Mouse (Mus musculus) heart, postnatal 0 days (tissue): Measurements from ENCODE around the gene Tspan1. TPM values are rescaled to one million over a fixed set of nuclear protein-coding genes. Genes with fewer than 3 reads are reported as not detected.

Experiments
- ATAC-seq: fragments of 200-750 bp; cut with Nextera tagmentation; 2 replicates; pipeline ENCODE4 v1.8.0; 2017; ENCODE audit warnings: low read depth, moderate number of reproducible peaks, moderate library complexity; ENCODE audit not compliant: insufficient read depth
- DNase-seq: peaks from one replicate; pipeline ENCODE4 v3.0.0-alpha.2; 2016; ENCODE audit warnings: low spot score
- H3K27ac ChIP-seq: fragments of 300-500 bp; sonication (generic); 2 replicates; pipeline ENCODE4 v1.5.1; 2014; ENCODE audit warnings: low read depth, mild to moderate bottlenecking
- H3K27me3 ChIP-seq: fragments of 300-500 bp; sonication (generic); 2 replicates; pipeline ENCODE4 v1.6.1; 2014; ENCODE audit warnings: low read length, mixed read lengths; ENCODE audit not compliant: control insufficient read depth, insufficient read depth
- H3K36me3 ChIP-seq: fragments of 300-500 bp; sonication (generic); replicated peaks from 2 replicates; pipeline ENCODE4 v1.6.1; 2014; ENCODE audit warnings: low read length, mixed read lengths; ENCODE audit not compliant: control insufficient read depth, insufficient read depth
- H3K4me1 ChIP-seq: fragments of 300-500 bp; sonication (generic); 2 replicates; pipeline ENCODE4 v1.6.1; 2014; ENCODE audit warnings: antibody characterized with exemption; ENCODE audit not compliant: control insufficient read depth, insufficient read depth
- H3K4me2 ChIP-seq: fragments of 300-500 bp; sonication (generic); 2 replicates; pipeline ENCODE4 v1.6.1; 2014; ENCODE audit warnings: low read depth, mild to moderate bottlenecking, low read length, moderate library complexity
- H3K4me3 ChIP-seq: fragments of 300-500 bp; sonication (generic); 2 replicates; pipeline ENCODE4 v1.5.1; 2014; ENCODE audit warnings: low read depth, low read length
- H3K9ac ChIP-seq: fragments of 300-500 bp; sonication (generic); replicated peaks from 2 replicates; pipeline ENCODE4 v1.6.1; 2014; ENCODE audit warnings: low read depth, low read length, mixed read lengths
- H3K9me3 ChIP-seq: fragments of 300-500 bp; sonication (generic); replicated peaks from 2 replicates; pipeline ENCODE4 v1.6.1; 2016; ENCODE audit warnings: low read length; ENCODE audit not compliant: control insufficient read depth
- CTCF ChIP-seq: IDR thresholded peaks from 2 replicates; pipeline ENCODE4 v1.5.1; 2016; ENCODE audit warnings: antibody characterized with exemption, control low read depth, low read depth
- EP300 ChIP-seq: IDR thresholded peaks from 2 replicates; pipeline ENCODE4 v1.6.1; 2016; ENCODE audit warnings: antibody characterized with exemption, low read depth
- WGBS: fragments of 180-500 bp; shearing (Covaris S2); extraction: QIAGEN DNeasy Blood & Tissue Kit; methylation state at CpG from one replicate; pipeline ENCODE4 v1.1.7; 2014; 5-methylcytosine and 5-hydroxymethylcytosine counted together
- polyA plus RNA-seq: library from polyadenylated mRNA; unstranded; fragments of >200 nt; fragmentation: Nextera tagmentation; extraction: Ambion mirVana; gene quantifications from 2 replicates; pipeline ENCODE4 v1.2.1, GENCODE M21; 2015
- total RNA-seq: library from RNA; depleted of rRNA; stranded (reverse); fragments of >200 nt; gene quantifications from 2 replicates; pipeline ENCODE4 v1.2.3, GENCODE M21; 2014; ENCODE audit warnings: low replicate concordance

Tspan1 gene
- total and polyA plus RNA-seq, 2 experiments from 2014 or later, result not detected

DNA sequence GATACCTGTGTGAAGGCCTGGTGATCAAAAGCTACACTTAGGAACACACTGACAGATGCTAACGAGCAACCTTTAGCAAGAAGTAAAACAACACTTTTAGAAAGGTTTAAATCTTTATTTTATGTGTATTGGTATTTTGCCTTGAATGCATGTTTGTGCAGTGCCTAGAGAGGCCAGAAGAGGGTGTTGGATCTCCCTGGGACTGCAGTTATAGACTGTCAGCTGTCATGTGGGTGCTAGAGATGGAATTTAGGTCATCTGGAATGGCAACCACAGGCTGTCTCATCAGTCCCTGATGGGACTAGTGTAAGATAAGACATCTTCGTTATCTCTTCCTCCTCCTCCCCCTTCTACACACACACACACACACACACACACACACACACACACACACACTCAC is 31.0 kb upstream of the Tspan1 start:
- no peaks in the 10 kb centered on the region for H3K27me3 ChIP-seq
- H3K9ac ChIP-seq, result no peak overlapping the region
- TF ChIP-seq EP300 (no peak), CTCF (peak; percentile 30)
- no peak for DNase-seq
- H3K4me3 ChIP-seq, result no peak overlapping the region
- H3K9me3 ChIP-seq, result no peaks in the 10 kb centered on the region
- 0 out of 2 replicates have a peak, but pooled peaks cover 3% of the 10 kb centered on the region for H3K4me1 ChIP-seq
- ATAC-seq, result no peak
- no peaks in the 10 kb centered on the region for H3K36me3 ChIP-seq
- H3K4me2 ChIP-seq, result no peak overlapping the region
- H3K27ac ChIP-seq, result no peak overlapping the region
- 53% methylated on average over 2 of the region's 2 CpGs for WGBS

DNA sequence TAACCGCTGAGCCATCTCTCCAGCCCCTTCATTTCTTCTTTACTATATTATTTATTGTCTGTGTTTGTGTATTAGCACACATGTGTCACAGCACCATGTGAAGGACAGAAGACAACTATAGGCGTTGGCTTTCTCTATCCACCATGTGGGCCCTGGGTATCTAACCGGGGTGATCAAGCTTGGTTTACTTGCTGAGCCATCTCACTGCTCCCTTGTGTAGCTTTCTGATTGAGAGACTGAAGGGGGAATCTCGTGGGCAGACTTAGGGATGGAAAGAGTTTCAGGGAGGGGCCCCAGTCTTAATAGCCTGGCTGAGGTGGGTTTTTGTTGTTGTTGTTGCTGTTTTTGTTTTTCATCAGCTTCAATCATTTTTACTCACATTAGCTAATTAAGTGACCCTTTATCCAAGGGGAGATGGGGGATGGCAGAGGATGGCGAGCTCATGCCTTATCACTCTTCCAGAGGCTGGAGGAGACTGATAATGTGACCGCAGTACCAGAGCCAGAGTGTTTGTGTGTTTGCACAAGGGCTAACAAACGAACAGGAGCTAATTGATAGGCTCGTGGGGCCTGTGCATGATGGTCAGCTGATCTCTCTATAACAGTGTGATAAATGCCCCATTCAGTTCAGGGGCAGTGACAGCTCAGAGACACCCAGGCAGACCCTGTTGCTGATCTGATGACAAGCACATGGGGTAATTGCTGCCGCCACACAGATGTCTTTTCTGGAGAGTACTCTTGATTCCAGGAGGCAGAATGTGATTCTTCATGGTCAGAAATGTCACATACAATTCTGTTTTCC is 26.4 kb upstream of the Tspan1 start:
- WGBS, result 43% methylated on average over 9 of the region's 9 CpGs
- Histone ChIP-seq H3K9me3 (no peaks in the 10 kb centered on the region), H3K27me3 (no peaks in the 10 kb centered on the region), H3K9ac (no peak overlapping the region), H3K36me3 (no peaks in the 10 kb centered on the region), H3K4me3 (no peak overlapping the region), H3K4me2 (no peak overlapping the region), H3K4me1 (0 out of 2 replicates have a peak, but pooled peaks cover 3% of the 10 kb centered on the region), H3K27ac (no peak overlapping the region)
- no peak for DNase-seq
- no peak for ATAC-seq
- TF ChIP-seq EP300 (no peak), CTCF (no peak)

DNA sequence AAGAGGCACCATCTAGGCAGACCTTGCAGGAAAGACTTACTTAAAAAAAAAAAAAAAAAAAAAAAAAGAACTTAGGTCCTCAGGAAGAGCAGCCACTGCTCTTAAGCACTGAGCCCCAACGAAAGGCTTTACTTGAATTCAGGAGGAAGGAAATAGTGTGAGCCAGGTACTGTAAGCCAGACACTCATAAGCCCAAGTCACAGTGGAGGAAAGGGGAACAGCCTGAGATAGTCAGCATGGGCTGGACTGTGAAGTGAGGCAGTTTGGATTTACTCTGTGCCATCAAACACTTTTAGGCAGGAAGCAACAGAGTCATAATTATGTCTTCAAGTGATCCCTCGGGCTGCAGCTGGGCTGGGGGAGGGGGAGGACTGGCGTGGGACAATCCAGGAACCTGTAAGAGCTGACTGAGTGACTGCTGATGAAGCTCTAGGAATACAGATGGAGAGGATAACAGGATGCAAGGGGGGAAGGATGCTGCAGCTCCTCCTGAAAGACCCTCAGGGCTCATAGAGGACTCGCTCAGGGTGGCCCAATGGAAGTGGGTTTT is 25.0 kb upstream of the Tspan1 start:
- no peaks in the 10 kb centered on the region for H3K9me3 ChIP-seq

DNA sequence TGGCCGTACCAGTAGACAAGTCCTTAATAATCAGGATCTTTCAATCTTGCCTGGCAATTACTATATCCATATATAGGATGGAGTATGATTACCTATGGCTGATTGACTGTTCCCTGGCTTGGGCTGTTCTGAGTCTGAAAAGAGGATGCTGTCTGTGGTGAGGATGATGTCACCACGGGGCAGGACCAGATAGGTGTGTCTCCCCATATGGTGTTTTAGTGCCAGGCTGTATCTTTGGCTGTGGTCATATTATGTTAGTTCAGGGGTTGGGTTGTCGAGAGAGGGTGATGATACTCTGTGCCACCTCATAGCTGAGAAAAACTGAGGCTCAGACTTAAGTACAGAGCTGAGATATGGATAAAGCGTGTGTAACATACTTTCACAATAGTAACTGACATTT is 17.7 kb upstream of the Tspan1 start:
- Histone ChIP-seq H3K4me2 (no peak overlapping the region), H3K27me3 (no peaks in the 10 kb centered on the region), H3K27ac (no peak overlapping the region), H3K36me3 (no peaks in the 10 kb centered on the region), H3K9me3 (no peaks in the 10 kb centered on the region), H3K9ac (no peak overlapping the region), H3K4me1 (peaks cover 10% of the 10 kb centered on the region), H3K4me3 (no peak overlapping the region)
- WGBS, result 79% methylated on average over 4 of the region's 4 CpGs
- DNase-seq (no peak), ATAC-seq (no peak)
- TF ChIP-seq CTCF, result no peak

More for the DNA sequence above, 25.0 kb upstream of the Tspan1 start:
- Histone ChIP-seq H3K36me3 (no peaks in the 10 kb centered on the region), H3K27ac (no peak overlapping the region), H3K4me2 (no peak overlapping the region), H3K27me3 (no peaks in the 10 kb centered on the region), H3K4me1 (0 out of 2 replicates have a peak, but pooled peaks cover 3% of the 10 kb centered on the region), H3K4me3 (no peak overlapping the region), H3K9ac (no peak overlapping the region)
- 39% methylated on average over 4 of the region's 4 CpGs for WGBS
- DNase-seq (no peak), ATAC-seq (no peak)
- TF ChIP-seq CTCF, result no peak
- no peak for TF ChIP-seq EP300

DNA sequence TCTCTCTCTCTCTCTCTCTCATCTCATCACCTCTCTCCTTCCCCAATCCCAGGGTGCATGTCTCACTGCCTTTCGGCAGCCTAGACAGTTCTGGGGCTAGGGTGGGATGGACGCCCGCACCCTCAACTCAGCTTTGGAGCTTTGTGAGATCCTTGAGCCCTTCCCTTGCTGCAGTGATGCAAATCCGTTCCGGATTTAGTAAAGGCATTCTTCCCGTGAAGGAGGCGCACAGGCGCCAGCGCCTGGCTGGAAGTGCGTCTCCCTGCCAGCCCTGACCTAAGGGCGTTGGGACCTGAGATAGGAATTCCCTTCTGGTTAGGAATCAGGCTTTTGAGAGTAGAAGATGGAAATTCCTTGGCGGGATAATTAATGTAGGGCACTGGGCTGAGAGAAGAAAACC is 15.3 kb upstream of the Tspan1 start:
- Histone ChIP-seq H3K9ac (peak overlapping the region; percentile 32; the same call in 1 of the 2 replicates), H3K9me3 (no peaks in the 10 kb centered on the region), H3K27ac (peak overlapping the region; percentile 58), H3K4me1 (peaks cover 10% of the 10 kb centered on the region), H3K4me2 (peak overlapping the region; percentile 57), H3K27me3 (no peaks in the 10 kb centered on the region), H3K4me3 (peak overlapping the region; percentile 28), H3K36me3 (no peaks in the 10 kb centered on the region)
- DNase-seq (peak; percentile 40), ATAC-seq (peak; percentile 39)
- WGBS, result 4% methylated on average over 12 of the region's 12 CpGs
- no peak for TF ChIP-seq CTCF
- TF ChIP-seq EP300, result no peak
